Mouse (Mus musculus) adipocyte (in vitro differentiated cells): ENCODE measurements at regions not wholly inside any gene's neighbourhood (a gene's known extent, or its start where the extent isn't known, plus 50 kb on each side); places are given as distances from the start of the nearest gene placed in this dataset.

Experiments used
- DNase-seq: peaks from one replicate; pipeline ENCODE4 v3.0.0-alpha.2; 2016; ENCODE audit warnings: low spot score

GRCm38 (mm10) chr4:81841642-81842494 lies 399.3 kb upstream of the Mpdz start:
- no peak for DNase-seq

GRCm38 (mm10) chr4:81829972-81830371 lies 387.4 kb upstream of the Mpdz start:
- peak; percentile 7 for DNase-seq

DNA sequence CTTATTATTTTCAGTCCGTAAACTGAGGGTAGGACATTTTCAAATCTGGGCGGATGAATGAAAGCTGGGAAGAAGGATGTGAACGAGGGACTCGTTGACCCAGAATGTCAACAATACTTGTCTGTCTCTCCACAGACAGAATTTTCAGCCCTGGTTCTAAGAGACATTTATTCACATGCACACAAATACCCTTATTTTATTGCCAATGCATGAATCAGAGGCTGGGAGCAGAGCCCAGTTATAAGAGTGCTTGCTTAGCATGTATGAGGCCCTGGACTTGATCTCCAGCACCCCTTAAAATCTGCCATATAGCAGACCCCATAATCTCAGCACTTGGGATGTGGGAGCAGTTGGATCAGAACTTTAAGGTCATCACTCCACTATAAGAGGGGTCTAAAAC lies 384.8 kb upstream of the Mpdz start:
- no peak for DNase-seq

GRCm38 (mm10) chr4:81825966-81826365 lies 383.4 kb upstream of the Mpdz start:
- DNase-seq: no peak

DNA sequence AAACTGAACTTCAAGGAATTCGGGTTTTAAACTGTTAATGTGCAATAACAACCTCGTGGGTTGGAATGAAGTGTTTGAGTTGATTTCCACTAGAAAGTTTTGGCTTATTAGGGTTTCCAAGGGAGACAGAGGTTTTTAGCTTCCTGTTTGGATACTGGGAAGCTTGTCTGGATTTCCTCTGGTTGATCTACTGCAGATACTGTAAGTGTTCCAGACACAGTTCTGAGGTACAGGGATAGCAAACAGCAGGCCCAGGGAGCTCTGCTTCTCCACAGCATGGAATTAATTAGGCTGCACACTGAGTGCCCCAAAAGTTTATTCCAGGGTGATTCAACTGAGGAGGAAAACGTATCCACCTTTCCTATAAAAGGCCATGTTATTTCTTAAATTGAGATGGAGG lies 381.0 kb upstream of the Mpdz start:
- no peak for DNase-seq

DNA sequence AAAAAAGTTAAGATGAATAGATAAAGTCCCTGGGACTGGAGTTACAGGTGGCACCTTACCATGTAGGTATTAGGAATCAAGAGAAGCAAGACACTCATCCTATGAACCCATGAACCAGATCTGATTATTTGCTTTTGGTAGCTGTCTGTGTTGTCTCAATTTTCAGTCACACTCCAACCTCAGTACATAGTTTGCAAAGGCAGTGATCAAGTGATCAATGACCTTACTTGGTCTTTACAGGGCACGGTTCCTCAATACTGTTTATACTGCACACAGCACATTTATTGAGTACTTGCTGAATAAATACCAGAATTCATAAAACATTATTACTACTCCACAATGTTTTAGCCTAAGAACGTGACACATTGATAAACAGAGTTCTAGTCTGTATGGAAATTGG lies 346.7 kb upstream of the Mpdz start:
- no peak for DNase-seq

- DNase-seq: no peak
Measured at GRCm38 (mm10) chr4:81788636-81789035, 346.0 kb upstream of the Mpdz start.

DNA sequence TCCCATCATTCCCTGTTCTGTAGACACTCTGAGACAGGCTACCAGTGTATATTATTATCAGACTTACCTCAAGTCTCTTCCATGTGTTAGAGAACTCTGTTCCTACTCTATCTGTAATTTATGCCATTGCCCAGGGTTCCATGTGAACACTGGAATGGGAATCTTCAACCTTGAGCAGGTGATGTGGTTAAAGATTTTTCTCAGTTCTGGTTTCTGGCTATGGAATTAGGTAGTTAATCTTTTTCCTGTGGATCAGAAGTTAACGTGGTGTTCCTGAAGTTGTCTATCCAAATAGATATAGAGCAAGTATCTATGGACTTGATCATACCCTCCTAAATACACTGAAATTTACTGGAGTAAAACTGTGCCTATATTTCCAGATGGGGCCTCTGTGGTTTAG lies 339.4 kb upstream of the Mpdz start:
- DNase-seq: no peak

DNA sequence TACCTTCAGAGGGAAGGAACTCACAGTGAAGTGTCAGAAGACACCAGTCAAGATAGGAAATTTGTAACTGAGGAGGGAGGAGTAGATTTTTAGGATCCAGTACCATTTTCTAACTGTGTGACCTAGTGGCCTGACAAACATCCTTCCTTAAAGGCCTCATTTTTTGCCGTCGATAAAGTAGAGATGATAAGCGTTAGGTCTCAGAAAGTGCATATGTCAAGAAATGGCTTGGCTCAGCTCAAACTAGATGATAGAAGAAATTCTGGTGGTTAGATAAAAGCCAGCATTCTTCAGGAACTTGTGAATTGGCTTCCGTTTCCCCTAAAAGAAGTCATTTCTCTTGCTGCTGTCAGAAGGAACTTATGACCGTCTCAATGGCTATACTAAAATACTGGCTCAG lies 324.1 kb upstream of the Mpdz start:
- DNase-seq: no peak

DNA sequence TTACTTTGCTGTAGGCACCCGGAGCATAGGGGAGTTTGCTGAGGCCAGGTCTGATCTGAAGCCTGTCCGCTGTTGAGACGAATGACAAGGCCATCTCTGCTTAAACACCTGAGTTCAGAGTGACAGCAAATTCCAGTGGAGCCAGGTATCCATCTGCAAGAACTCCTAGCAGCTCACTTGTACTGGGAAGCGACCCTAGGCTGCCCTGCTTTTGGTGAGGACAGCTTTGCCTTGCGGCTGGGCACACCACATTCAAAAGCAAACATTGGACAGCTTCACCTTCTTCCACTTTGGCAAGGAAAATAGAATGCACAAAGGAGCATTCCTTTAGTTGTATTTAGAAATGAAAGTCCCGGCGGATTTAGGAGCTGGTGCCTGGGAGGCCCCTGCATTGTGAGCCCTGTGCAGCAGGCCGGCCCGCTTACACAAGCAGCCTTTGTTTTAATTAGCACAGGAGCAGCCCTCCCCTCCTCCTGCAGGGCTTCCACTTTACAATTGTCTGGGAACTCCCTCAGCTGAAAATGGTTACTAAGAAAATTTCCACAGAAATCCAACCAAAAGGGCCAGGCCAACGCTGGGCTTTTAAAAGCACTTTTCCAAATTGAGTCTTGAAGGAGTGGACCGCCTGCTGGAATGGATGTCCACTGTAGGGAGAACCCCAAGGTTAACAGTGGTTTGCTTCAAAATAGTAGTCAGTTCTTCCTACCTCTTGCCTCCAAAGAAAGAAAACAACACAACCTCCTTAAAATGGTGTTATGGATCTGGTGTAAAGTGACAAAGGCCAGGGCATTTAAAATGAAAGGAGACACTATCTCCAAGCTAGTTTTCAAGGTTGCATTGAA lies 321.6 kb upstream of the Mpdz start:
- no peak for DNase-seq

- DNase-seq: no peak
Measured at GRCm38 (mm10) chr4:81763311-81764025, 320.9 kb upstream of the Mpdz start.

- no peak for DNase-seq
Measured at GRCm38 (mm10) chr4:81762592-81763229, 320.1 kb upstream of the Mpdz start.

DNA sequence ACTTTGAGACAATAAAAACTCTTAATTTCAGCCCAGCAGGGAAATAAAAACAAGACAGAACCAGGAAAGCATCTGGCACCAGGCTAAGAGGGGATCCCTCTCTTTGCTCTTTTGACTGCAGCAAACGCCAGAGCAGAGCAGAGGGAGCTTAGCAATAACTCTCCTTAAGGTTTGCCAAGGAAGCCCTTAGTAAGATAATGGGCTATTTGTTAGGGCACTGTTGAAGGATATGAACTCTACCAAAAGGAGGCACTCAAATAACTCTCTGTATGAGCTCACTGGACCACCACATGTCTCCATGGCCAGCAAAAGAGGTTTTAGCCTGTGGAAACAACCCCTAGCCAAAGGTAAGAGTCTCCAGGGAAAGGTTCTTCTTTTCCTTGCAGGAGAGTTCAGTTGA lies 315.3 kb upstream of the Mpdz start:
- DNase-seq: no peak

DNA sequence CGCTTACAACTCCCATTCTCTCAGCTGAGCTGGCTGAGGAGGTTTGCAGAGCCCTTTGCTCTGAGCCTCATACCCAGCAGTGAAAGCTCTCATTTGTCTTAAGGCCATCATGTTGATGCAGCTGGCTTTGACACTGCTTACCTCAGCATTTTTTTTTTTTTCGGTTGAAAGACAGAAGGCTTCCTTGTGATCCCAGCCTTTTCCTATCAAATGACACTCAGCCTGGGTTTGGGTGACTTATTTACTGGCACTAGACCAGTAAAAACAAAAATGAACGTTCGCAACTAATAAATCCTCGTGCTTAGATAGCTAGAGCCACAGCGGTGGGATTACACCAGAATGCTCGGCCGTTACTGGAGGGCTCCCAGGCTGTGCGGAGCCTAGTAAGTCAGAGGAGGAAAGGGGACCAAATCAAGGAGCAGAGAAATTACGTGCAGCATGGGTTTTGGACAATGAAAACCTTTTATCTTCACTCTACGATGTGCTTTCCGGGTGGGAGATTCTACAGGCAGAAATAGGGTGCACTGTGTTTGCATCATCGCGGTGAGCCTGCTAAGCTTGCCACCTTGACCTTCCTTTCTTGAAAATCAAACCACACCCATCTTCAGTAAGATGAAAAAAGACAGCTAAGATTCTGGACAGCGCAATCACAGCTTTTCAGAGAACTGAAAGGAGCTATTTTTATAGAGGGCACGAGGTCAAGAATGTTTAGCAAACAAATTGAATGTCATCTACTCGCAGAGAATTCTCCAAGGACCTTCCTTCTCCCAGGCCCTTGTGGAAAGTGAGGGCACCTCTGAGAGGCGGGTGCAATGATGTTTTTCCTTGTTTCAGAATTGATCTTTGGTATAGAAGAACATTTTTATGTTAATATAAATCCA lies 302.3 kb upstream of the Mpdz start:
- DNase-seq: peak; percentile 48

DNA sequence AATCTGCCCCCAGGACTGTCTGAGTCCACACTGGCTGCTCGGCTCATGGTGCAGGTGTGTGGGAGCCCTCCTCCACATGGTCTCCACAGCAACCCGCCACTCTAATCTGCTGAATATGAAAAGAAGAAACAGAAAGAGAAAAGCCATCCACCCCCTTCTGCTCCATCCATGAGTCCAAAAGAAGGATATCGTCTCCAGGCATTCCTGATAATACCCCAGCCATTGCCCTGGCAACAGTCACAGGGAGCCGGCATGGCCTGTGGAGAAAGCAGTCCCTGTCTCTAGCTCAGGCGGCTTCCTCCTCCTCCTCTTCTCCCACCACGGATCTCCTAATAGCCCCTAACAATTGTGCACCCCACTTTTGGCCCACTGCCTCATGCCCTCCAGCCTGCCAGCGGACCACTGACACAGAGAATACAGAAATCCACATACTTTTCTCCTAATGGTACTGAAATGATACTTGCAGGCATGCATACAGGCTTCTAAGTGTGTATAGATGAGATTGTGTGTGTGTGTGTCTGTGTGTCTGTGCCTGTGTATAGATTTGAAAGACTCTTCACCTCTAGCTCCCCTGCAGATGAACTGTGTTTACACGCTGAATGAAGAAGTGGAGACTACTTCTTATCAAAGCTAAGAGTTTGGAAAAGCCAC lies 301.5 kb upstream of the Mpdz start:
- no peak for DNase-seq

DNA sequence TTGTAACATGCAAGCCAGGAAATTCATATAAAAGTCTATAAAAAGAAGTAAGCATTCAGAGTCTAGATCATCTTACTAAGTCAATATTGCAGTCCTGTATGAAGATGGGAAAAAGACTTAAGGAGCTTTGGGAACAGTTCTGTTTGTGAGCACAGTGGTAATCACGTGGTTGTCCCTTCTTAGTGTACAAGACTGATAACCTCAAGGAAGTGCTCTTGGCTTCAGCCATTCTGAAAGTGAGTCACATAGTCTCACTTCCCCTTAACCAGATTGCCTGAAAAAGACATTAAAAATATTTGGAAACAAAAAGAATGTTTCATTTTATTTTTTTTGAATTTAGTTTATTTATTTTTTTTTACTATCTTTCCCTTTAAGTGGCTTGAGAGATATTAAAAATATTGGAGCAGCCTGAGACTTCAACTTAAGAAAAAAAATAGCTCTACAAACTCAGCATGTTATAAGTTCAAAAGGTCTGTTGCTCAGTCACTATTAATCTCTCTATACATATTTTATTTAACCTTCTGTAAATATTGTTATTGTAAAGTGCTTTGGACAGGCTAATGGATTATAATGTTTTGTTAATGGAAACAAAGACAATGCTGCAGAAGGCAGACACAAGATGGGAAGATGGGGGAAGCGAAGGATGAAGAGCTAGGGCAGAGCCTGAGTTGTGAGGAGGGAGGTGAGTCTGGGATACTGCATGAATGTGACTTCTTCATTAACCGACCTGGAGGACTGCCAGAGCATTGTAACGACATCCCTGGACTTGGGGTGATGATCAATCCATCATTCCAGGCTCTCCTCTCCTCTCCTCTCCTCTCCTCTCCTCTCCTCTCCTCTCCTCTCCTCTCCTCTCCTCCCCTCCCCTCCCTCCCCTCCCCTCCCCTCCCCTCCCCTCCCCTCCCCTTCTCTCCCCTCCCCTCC lies 300.2 kb upstream of the Mpdz start:
- no peak for DNase-seq

- DNase-seq: no peak
Measured at GRCm38 (mm10) chr4:81734391-81734790, 291.8 kb upstream of the Mpdz start.

- DNase-seq: peak; percentile 42
Measured at GRCm38 (mm10) chr4:81730386-81730785, 287.8 kb upstream of the Mpdz start.

DNA sequence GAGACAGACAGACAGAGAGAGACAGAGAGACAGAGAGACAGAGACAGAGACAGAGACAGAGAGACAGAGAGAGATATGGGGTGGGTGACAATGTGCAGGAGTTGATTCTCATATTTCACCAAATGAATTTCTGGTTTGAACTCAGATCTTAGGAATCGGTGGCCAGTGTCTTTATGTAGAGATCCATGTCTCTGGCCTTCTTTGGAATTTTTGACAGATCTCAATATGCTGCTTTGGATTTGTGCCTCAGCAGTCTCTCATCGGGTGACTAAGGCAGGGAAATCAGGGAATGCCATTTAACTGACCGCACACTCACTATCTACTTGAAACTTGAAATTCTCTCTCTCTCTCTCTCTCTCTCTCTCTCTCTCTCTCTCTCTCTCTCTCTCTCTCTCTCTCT lies 286.3 kb upstream of the Mpdz start:
- DNase-seq: no peak
